Mouse (Mus musculus): ENCODE results near the gene Nhlh1.

DNA sequence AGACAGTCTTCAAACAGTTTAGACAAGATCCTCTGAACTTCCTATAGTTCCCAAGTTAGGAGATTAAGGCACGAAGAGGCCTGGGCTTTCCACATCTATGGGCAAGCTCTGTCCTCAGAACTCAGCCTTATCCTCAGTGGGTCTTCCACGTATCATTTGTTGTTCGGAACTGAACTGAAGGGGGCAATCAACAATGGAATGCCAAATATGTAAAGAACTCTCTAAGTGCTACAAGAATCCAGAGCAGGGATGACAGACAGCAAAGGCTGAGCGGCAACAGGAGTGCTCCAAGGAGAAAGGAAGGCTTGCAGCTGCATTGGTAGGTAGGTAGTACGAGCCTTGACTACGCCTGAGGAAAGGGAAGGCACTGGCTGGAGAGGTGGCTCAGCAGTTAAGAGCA lies 12.9 kb upstream of the Nhlh1 start:
- TF ChIP-seq TAL1 (IDR thresholded peaks at IDR 0.05; ENCODE audit: low read length) = no peak
- TF ChIP-seq GATA1 (IDR thresholded peaks at IDR 0.05; ENCODE audit: low read length) = no peak
